Mouse (Mus musculus): ENCODE measurements around the gene Cenpo.

The Cenpo gene

DNA sequence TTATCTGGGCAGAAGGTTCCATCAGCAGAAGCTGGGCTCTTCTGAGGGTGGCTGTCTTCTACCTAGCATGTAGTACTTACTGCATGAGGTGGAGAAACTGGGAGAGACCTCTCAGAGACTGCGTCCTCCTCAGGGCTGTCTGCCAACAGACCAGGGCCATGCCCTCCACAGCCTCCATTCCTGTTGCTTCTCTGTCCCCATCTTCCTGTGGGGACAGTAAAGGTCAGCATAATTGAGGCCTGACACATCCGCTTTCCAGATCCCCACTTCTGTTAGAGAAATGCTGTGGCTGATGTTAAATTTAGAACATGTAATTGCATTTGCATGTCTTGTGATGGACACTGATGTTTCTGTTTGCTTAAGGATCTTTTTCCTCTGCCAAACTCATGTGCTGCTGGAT is 83.2 kb downstream of the Cenpo start:
- DNase-seq (ENCODE audit: low spot score in 2 of 2), result no peak

Measured in urinary bladder, adult 18-20 months (tissue).